Mouse (Mus musculus): ENCODE data around the gene Defb21. TPM values are rescaled to one million over a fixed set of nuclear protein-coding genes. Genes with fewer than 3 reads are reported as not detected.

Gene Defb21
- polyA plus RNA-seq, 1 experiment from 2014 or later, result not detected

DNA sequence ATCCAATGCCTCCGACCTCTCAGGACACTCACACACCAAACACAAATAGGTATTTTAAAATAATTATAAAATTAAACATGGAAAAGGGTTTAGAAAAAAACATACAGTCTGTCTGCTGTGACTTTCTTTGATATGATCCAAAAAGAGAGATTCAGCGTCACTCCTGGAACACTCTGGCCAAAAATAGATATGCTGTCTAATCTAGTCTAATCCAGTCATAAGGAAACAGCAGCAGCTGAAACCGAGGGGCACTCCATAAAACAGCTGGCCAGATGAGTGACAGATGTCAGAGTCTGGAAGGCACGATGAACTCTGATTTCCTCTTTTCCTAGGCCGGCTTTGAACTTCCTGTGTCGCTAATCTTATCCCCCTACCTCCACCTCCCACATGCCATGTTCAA lies 43.9 kb downstream of the Defb21 start:
- peaks cover 9% of the 10 kb centered on the region for H3K4me1 ChIP-seq
- no peak overlapping the region for H3K27ac ChIP-seq
- DNase-seq (ENCODE audit: low spot score), result no peak
- H3K4me3 ChIP-seq, result no peak overlapping the region
- 82% methylated on average over 6 of the region's 6 CpGs for WGBS
- no peaks in the 10 kb centered on the region for H3K9me3 ChIP-seq (replicated peaks)
- H3K27me3 ChIP-seq (ENCODE audit: low read depth, poor library complexity, severe bottlenecking), result peaks cover 2% of the 10 kb centered on the region; the same call in 1 of the 2 replicates
- no peaks in the 10 kb centered on the region for H3K36me3 ChIP-seq

- Histone ChIP-seq H3K27ac (no peak overlapping the region), H3K4me1 (peaks cover 1% of the 10 kb centered on the region), H3K27me3 (ENCODE audit: low read depth, poor library complexity, severe bottlenecking) (peaks cover 5% of the 10 kb centered on the region; the same call in 1 of the 2 replicates), H3K9me3 (replicated peaks) (no peaks in the 10 kb centered on the region), H3K4me3 (no peak overlapping the region), H3K36me3 (no peaks in the 10 kb centered on the region)
- 58% methylated on average over 5 of the region's 5 CpGs for WGBS
- DNase-seq (ENCODE audit: low spot score), result no peak
These were observed 44.8 kb downstream of the Defb21 start for GRCm38 (mm10) chr2:152617374-152617773.

DNA sequence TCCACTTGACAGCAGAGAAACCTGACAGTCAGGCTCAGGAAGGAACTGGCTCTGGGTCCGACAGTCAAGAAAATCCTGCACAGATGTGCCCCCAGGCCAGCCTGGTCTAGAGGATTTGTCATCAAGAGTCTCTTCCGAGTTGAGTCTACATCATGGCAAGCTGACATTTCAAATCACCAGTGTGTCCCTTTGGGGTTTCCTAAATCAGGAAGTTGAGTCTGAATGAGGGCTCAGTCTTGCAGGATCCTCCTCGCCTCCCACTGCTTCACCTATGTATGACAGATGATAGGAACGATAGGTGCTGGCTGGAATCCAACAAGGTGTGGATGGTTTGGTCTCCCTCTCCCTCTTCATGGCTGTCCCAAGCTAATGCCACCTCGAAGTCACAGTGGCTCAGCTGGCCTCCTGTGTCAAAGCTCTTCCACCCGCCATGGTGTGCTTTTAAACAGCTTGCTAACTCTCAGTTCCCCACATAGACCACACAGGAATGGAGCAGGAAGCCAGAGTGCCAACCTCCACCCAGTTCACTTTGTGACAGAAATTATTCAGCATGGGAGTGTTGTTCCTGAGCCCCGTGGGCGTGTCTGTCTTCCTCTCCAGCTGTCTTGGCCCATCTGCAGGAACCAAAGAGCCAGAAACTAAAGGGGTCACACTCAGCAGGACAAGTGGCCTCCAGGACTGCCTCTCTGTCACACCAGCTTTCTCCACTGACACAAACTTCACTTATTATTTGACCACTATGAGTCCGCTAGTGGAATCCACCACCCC lies 48.0 kb downstream of the Defb21 start:
- no peaks in the 10 kb centered on the region for H3K9me3 ChIP-seq (replicated peaks)
- H3K27ac ChIP-seq, result no peak overlapping the region
- peaks cover 29% of the 10 kb centered on the region for H3K27me3 ChIP-seq (ENCODE audit: low read depth, poor library complexity, severe bottlenecking)
- DNase-seq (ENCODE audit: low spot score), result no peak
- WGBS, result 78% methylated on average over 9 of the region's 9 CpGs
- no peak overlapping the region for H3K4me3 ChIP-seq
- no peaks in the 10 kb centered on the region for H3K36me3 ChIP-seq
- no peaks in the 10 kb centered on the region for H3K4me1 ChIP-seq

DNA sequence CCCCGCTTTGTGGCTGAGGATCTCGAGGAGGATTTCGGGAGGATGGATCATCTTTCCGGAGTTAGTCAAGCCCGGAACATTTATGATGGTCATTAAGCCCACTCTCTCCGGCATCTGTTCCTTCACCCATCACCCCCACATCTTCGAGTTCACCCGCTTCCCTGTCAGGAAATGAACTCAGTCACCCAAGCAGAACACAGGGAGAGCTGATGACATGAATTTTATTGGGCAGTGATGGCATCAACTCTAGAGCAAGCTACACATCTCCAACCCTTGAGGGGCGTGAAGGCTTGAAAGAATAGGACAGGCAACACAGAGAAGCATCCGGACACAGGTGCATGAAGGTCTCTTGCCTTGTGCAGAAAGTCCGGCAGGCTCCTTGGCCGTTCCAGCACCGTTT lies 49.6 kb downstream of the Defb21 start:
- Histone ChIP-seq H3K27ac (no peak overlapping the region), H3K9me3 (replicated peaks) (no peaks in the 10 kb centered on the region), H3K27me3 (ENCODE audit: low read depth, poor library complexity, severe bottlenecking) (peaks cover 45% of the 10 kb centered on the region), H3K4me1 (peaks cover 8% of the 10 kb centered on the region), H3K36me3 (no peaks in the 10 kb centered on the region), H3K4me3 (no peak overlapping the region)
- DNase-seq (ENCODE audit: low spot score), result no peak
- WGBS, result 85% methylated on average over 13 of the region's 13 CpGs

DNA sequence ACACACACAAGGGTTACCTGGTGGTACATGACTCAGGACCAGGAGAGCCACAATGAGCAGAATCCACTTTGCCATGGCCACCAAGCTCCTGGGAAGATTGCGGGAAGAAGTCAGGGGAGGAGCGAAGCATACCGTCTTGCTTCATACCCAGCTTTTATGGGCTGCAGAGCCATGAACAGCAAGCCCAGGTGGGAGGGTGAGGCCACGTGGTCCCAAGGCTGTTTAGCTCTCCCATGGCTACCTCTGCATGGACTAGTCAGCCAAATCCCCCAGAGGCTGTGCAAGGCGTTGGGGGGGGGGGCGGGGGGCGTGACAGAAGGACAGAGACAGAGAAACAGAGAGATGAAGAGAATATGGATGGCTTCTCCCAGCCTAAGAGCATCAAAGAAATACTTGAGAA lies 50.4 kb downstream of the Defb21 start, which contains the start of gene Defb25:
Defb25 (minus strand) TSS at position 101 of the 400 bp plus-strand sequence.
- H3K4me3 ChIP-seq, result no peak within 1 kb of the TSS
- no peak for DNase-seq (ENCODE audit: low spot score)
- peaks cover 53% of the 10 kb centered on the region for H3K27me3 ChIP-seq (ENCODE audit: low read depth, poor library complexity, severe bottlenecking)
- H3K36me3 ChIP-seq, result no peaks in the 10 kb centered on the region
- peaks cover 14% of the 10 kb centered on the region for H3K4me1 ChIP-seq
- WGBS, result 76% methylated on average over 7 of the region's 7 CpGs
- no peak within 1 kb of the TSS for H3K27ac ChIP-seq
- no peaks in the 10 kb centered on the region for H3K9me3 ChIP-seq (replicated peaks)

Other genes starting within 250 kb of the Defb21 start
- gene Rbck1, start 240.1 kb upstream of the Defb21 start, polyA plus RNA-seq (2016; fragmentation: Nextera tagmentation; extraction: Ambion mirVana), result 85.8 and 92.6 TPM in 2 replicates
- gene Trib3, start 228.7 kb upstream of the Defb21 start, polyA plus RNA-seq (2016; fragmentation: Nextera tagmentation; extraction: Ambion mirVana), result 2.6 and 3.2 TPM in 2 replicates
- 0.59 and 1.4 TPM in 2 replicates for gene Nrsn2, start 196.1 kb upstream of the Defb21 start, polyA plus RNA-seq (2016; fragmentation: Nextera tagmentation; extraction: Ambion mirVana)
- 9.9 and 11.8 TPM in 2 replicates for gene Sox12, start 174.7 kb upstream of the Defb21 start, polyA plus RNA-seq (2016; fragmentation: Nextera tagmentation; extraction: Ambion mirVana)
- gene Zcchc3, start 157.7 kb upstream of the Defb21 start, polyA plus RNA-seq (2016; fragmentation: Nextera tagmentation; extraction: Ambion mirVana), result 64.9 and 67.2 TPM in 2 replicates
- gene 6820408C15Rik, start 157.2 kb upstream of the Defb21 start, polyA plus RNA-seq (2016; fragmentation: Nextera tagmentation; extraction: Ambion mirVana), result 0.40 and 0.61 TPM in 2 replicates
- gene Defb23, start 108.1 kb upstream of the Defb21 start, polyA plus RNA-seq (2016; fragmentation: Nextera tagmentation; extraction: Ambion mirVana), result not detected in 2 replicates
- not detected in 2 replicates for gene Defb20, start 95.7 kb upstream of the Defb21 start, polyA plus RNA-seq (2016; fragmentation: Nextera tagmentation; extraction: Ambion mirVana)
- not detected in 2 replicates for gene Defb22, start 82.6 kb upstream of the Defb21 start, polyA plus RNA-seq (2016; fragmentation: Nextera tagmentation; extraction: Ambion mirVana)
- not detected in 2 replicates for gene Defb26, start 61.1 kb upstream of the Defb21 start, polyA plus RNA-seq (2016; fragmentation: Nextera tagmentation; extraction: Ambion mirVana)
- gene Defb28, start 54.5 kb upstream of the Defb21 start, polyA plus RNA-seq (2016; fragmentation: Nextera tagmentation; extraction: Ambion mirVana), result not detected in 2 replicates
- gene Defb29, start 32.6 kb upstream of the Defb21 start, polyA plus RNA-seq (2016; fragmentation: Nextera tagmentation; extraction: Ambion mirVana), result not detected in 2 replicates
- not detected in 2 replicates for gene Gm17416, start 3.4 kb upstream of the Defb21 start, polyA plus RNA-seq (2016; fragmentation: Nextera tagmentation; extraction: Ambion mirVana)
- not detected in 2 replicates for gene Defb19, start 7.6 kb downstream of the Defb21 start, polyA plus RNA-seq (2016; fragmentation: Nextera tagmentation; extraction: Ambion mirVana)
- gene Defb45, start 26.7 kb downstream of the Defb21 start, polyA plus RNA-seq (2016; fragmentation: Nextera tagmentation; extraction: Ambion mirVana), result not detected in 2 replicates
- gene Defb36, start 31.6 kb downstream of the Defb21 start, polyA plus RNA-seq (2016; fragmentation: Nextera tagmentation; extraction: Ambion mirVana), result not detected in 2 replicates
- not detected in 2 replicates for gene Defb25, start 50.3 kb downstream of the Defb21 start, polyA plus RNA-seq (2016; fragmentation: Nextera tagmentation; extraction: Ambion mirVana)
- gene Rem1, start 54.2 kb downstream of the Defb21 start, polyA plus RNA-seq (2016; fragmentation: Nextera tagmentation; extraction: Ambion mirVana), result 0.41 and 0.46 TPM in 2 replicates
- 104 and 118 TPM in 2 replicates for gene H13, start 96.7 kb downstream of the Defb21 start, polyA plus RNA-seq (2016; fragmentation: Nextera tagmentation; extraction: Ambion mirVana)
- 38.0 and 43.9 TPM in 2 replicates for gene Mcts2, start 114.3 kb downstream of the Defb21 start, polyA plus RNA-seq (2016; fragmentation: Nextera tagmentation; extraction: Ambion mirVana)
- 132 and 178 TPM in 2 replicates for gene Id1, start 163.5 kb downstream of the Defb21 start, polyA plus RNA-seq (2016; fragmentation: Nextera tagmentation; extraction: Ambion mirVana)
- 11.2 and 18.4 TPM in 2 replicates for gene Cox4i2, start 181.4 kb downstream of the Defb21 start, polyA plus RNA-seq (2016; fragmentation: Nextera tagmentation; extraction: Ambion mirVana)